Mouse (Mus musculus) heart, embryonic 11.5 days (tissue): Measurements from ENCODE around the gene Irf2bp1. TPM values are rescaled to one million over a fixed set of nuclear protein-coding genes. Genes with fewer than 3 reads are reported as not detected.

Experiments used
- ATAC-seq: fragments of 200-750 bp; cut with Nextera tagmentation; replicated peaks from 2 replicates; pipeline ENCODE4 v1.8.0; 2017; ENCODE audit warnings: moderate library complexity; ENCODE audit not compliant: insufficient number of reproducible peaks, low FRiP score, low TSS enrichment
- H3K27ac ChIP-seq: fragments of 300-500 bp; sonication (generic); 2 replicates; pipeline ENCODE4 v1.5.1; 2014; ENCODE audit warnings: mild to moderate bottlenecking, low read depth, low read length
- H3K27me3 ChIP-seq: fragments of 300-500 bp; sonication (generic); 2 replicates; pipeline ENCODE4 v1.6.1; 2014; ENCODE audit warnings: mild to moderate bottlenecking, low read length, mixed read lengths; ENCODE audit not compliant: control insufficient read depth, insufficient read depth
- H3K36me3 ChIP-seq: fragments of 300-500 bp; sonication (generic); 2 replicates; pipeline ENCODE4 v1.6.1; 2014; ENCODE audit warnings: mild to moderate bottlenecking, low read length, moderate library complexity, mixed read lengths; ENCODE audit not compliant: control insufficient read depth, insufficient read depth
- H3K4me1 ChIP-seq: fragments of 300-500 bp; sonication (generic); 2 replicates; pipeline ENCODE4 v1.6.1; 2014; ENCODE audit warnings: low read length; ENCODE audit not compliant: control insufficient read depth, insufficient read depth
- H3K4me2 ChIP-seq: fragments of 300-500 bp; sonication (generic); 2 replicates; pipeline ENCODE4 v1.6.1; 2014; ENCODE audit warnings: mild to moderate bottlenecking, moderate library complexity
- H3K4me3 ChIP-seq: fragments of 300-500 bp; sonication (generic); 2 replicates; pipeline ENCODE4 v1.5.1; 2014; ENCODE audit warnings: low read depth, low read length
- H3K9ac ChIP-seq: fragments of 300-500 bp; sonication (generic); 2 replicates; pipeline ENCODE4 v1.6.1; 2014; ENCODE audit warnings: mild to moderate bottlenecking, low read depth, low read length, moderate library complexity
- H3K9me3 ChIP-seq: fragments of 300-500 bp; sonication (generic); replicated peaks from 2 replicates; pipeline ENCODE4 v1.6.1; 2016; ENCODE audit warnings: low read length; ENCODE audit not compliant: control insufficient read depth
- WGBS: fragments of 180-500 bp; shearing (Covaris S2); extraction: QIAGEN DNeasy Blood & Tissue Kit; methylation state at CpG from one replicate; pipeline ENCODE4 v1.1.7; 2014; ENCODE audit not compliant: insufficient replicate concordance; 5-methylcytosine and 5-hydroxymethylcytosine counted together
- polyA plus RNA-seq: library from polyadenylated mRNA; unstranded; fragments of >200 nt; fragmentation: Nextera tagmentation; extraction: Ambion mirVana; gene quantifications from 2 replicates; pipeline ENCODE4 v1.2.1, GENCODE M21; 2014

Gene Irf2bp1
- polyA plus RNA-seq, 1 experiment from 2014 or later = 14.2 TPM

GRCm38 (mm10) chr7:18967603-18968002, 36.2 kb upstream of the Irf2bp1 start:
- no peak overlapping the region for H3K4me2 ChIP-seq
- peaks cover 5% of the 10 kb centered on the region; the same call in 1 of the 2 replicates for H3K4me1 ChIP-seq
- H3K27me3 ChIP-seq = peaks cover 30% of the 10 kb centered on the region
- H3K27ac ChIP-seq = no peak overlapping the region
- no peak overlapping the region for H3K4me3 ChIP-seq
- H3K9ac ChIP-seq = no peak overlapping the region
- no peak for ATAC-seq
- WGBS = 7% methylated on average over 8 of the region's 8 CpGs
- H3K9me3 ChIP-seq = 0 out of 2 replicates have a peak, but pooled peaks cover 2% of the 10 kb centered on the region
- H3K36me3 ChIP-seq = no peaks in the 10 kb centered on the region

GRCm38 (mm10) chr7:18970956-18971355, 32.9 kb upstream of the Irf2bp1 start:
- no peak overlapping the region for H3K9ac ChIP-seq
- no peak overlapping the region for H3K4me2 ChIP-seq
- no peak overlapping the region for H3K27ac ChIP-seq
- H3K4me3 ChIP-seq = no peak overlapping the region
- peaks cover 3% of the 10 kb centered on the region; the same call in 1 of the 2 replicates for H3K27me3 ChIP-seq
- ATAC-seq = no peak
- no peaks in the 10 kb centered on the region for H3K4me1 ChIP-seq
- H3K36me3 ChIP-seq = no peaks in the 10 kb centered on the region
- WGBS = 88% methylated on average over 3 of the region's 3 CpGs
- 0 out of 2 replicates have a peak, but pooled peaks cover 2% of the 10 kb centered on the region for H3K9me3 ChIP-seq

- ATAC-seq = no peak
- peaks cover 3% of the 10 kb centered on the region; the same call in 1 of the 2 replicates for H3K27me3 ChIP-seq
- WGBS = 85% methylated on average over 9 of the region's 9 CpGs
- no peaks in the 10 kb centered on the region for H3K9me3 ChIP-seq
- H3K9ac ChIP-seq = no peak overlapping the region
- no peak overlapping the region for H3K4me2 ChIP-seq
- H3K4me1 ChIP-seq = no peaks in the 10 kb centered on the region
- no peaks in the 10 kb centered on the region for H3K36me3 ChIP-seq
- no peak overlapping the region for H3K4me3 ChIP-seq
- H3K27ac ChIP-seq = no peak overlapping the region
These were observed 25.5 kb upstream of the Irf2bp1 start for GRCm38 (mm10) chr7:18978381-18978780.

GRCm38 (mm10) chr7:18986503-18986902, 17.3 kb upstream of the Irf2bp1 start:
- 50% methylated on average over 2 of the region's 2 CpGs for WGBS
- no peak overlapping the region for H3K27ac ChIP-seq
- no peak overlapping the region for H3K4me2 ChIP-seq
- H3K9ac ChIP-seq = no peak overlapping the region
- H3K4me3 ChIP-seq = no peak overlapping the region
- no peak for ATAC-seq
- no peaks in the 10 kb centered on the region for H3K9me3 ChIP-seq
- H3K27me3 ChIP-seq = peaks cover under 1% of the 10 kb centered on the region; the same call in 1 of the 2 replicates
- no peaks in the 10 kb centered on the region for H3K36me3 ChIP-seq
- H3K4me1 ChIP-seq = peaks cover 3% of the 10 kb centered on the region; the same call in 1 of the 2 replicates

GRCm38 (mm10) chr7:18987100-18987499, 16.7 kb upstream of the Irf2bp1 start, which contains the start of gene Nanos2:
TSS of gene Nanos2 (plus strand) at chr7:18987400.
- ATAC-seq = no peak
- Histone ChIP-seq H3K36me3 (no peaks in the 10 kb centered on the region), H3K9ac (no peak within 1 kb of the TSS), H3K27me3 (peaks cover 6% of the 10 kb centered on the region; the same call in 1 of the 2 replicates), H3K4me3 (no peak within 1 kb of the TSS), H3K27ac (no peak within 1 kb of the TSS), H3K9me3 (no peaks in the 10 kb centered on the region), H3K4me1 (peaks cover 9% of the 10 kb centered on the region; the same call in 1 of the 2 replicates), H3K4me2 (no peak within 1 kb of the TSS)
- WGBS = 56% methylated on average over 2 of the region's 2 CpGs

- Histone ChIP-seq H3K36me3 (no peaks in the 10 kb centered on the region), H3K4me2 (no peak overlapping the region), H3K27ac (no peak overlapping the region), H3K27me3 (peaks cover 13% of the 10 kb centered on the region), H3K4me3 (no peak overlapping the region), H3K4me1 (peaks cover 12% of the 10 kb centered on the region; the same call in 1 of the 2 replicates), H3K9ac (no peak overlapping the region), H3K9me3 (no peaks in the 10 kb centered on the region)
- no peak for ATAC-seq
- WGBS = 55% methylated on average over 13 of the region's 13 CpGs
These were observed 16.1 kb upstream of the Irf2bp1 start for GRCm38 (mm10) chr7:18987747-18988146.

GRCm38 (mm10) chr7:18988780-18989179, 15.1 kb upstream of the Irf2bp1 start:
- Histone ChIP-seq H3K4me3 (no peak overlapping the region), H3K9me3 (no peaks in the 10 kb centered on the region), H3K36me3 (no peaks in the 10 kb centered on the region), H3K27ac (no peak overlapping the region), H3K4me1 (peaks cover 12% of the 10 kb centered on the region; the same call in 1 of the 2 replicates), H3K27me3 (peaks cover 21% of the 10 kb centered on the region), H3K9ac (no peak overlapping the region), H3K4me2 (no peak overlapping the region)
- 62% methylated on average over 6 of the region's 6 CpGs for WGBS
- ATAC-seq = no peak

- H3K4me1 ChIP-seq = peaks cover 12% of the 10 kb centered on the region; the same call in 1 of the 2 replicates
- no peaks in the 10 kb centered on the region for H3K36me3 ChIP-seq
- no peak overlapping the region; the same call in 1 of the 2 replicates for H3K9ac ChIP-seq
- no peaks in the 10 kb centered on the region for H3K9me3 ChIP-seq
- peaks cover 26% of the 10 kb centered on the region for H3K27me3 ChIP-seq
- ATAC-seq = no peak
- H3K4me2 ChIP-seq = peak overlapping the region; percentile 73
- H3K27ac ChIP-seq = no peak overlapping the region
- H3K4me3 ChIP-seq = peak overlapping the region; percentile 48
- WGBS = 11% methylated on average over 5 of the region's 5 CpGs
These were observed 13.8 kb upstream of the Irf2bp1 start for GRCm38 (mm10) chr7:18989995-18990394.
